Mouse (Mus musculus) limb, embryonic 10.5 days (tissue): ENCODE data around the gene Cyp17a1. TPM values are rescaled to one million over a fixed set of nuclear protein-coding genes. Genes with fewer than 3 reads are reported as not detected.

Experiments
- DNase-seq: peaks from one replicate; pipeline ENCODE4 v3.0.0-alpha.2; 2017; ENCODE audit warnings: low spot score
- H3K27ac ChIP-seq: fragments of 300-500 bp; sonication (generic); 2 replicates; pipeline ENCODE4 v1.5.1; 2016; ENCODE audit warnings: mild to moderate bottlenecking
- H3K27me3 ChIP-seq: fragments of 300-500 bp; sonication (generic); 2 replicates; pipeline ENCODE4 v1.6.1; 2016; ENCODE audit warnings: low read depth, mild to moderate bottlenecking; ENCODE audit not compliant: poor library complexity, severe bottlenecking
- H3K36me3 ChIP-seq: fragments of 300-500 bp; sonication (generic); 2 replicates; pipeline ENCODE4 v1.6.1; 2016; ENCODE audit warnings: mild to moderate bottlenecking, moderate library complexity
- H3K4me1 ChIP-seq: fragments of 300-500 bp; sonication (generic); 2 replicates; pipeline ENCODE4 v1.6.1; 2016
- H3K4me3 ChIP-seq: fragments of 300-500 bp; sonication (generic); 2 replicates; pipeline ENCODE4 v1.5.1; 2016; ENCODE audit warnings: mild to moderate bottlenecking, moderate library complexity
- H3K9me3 ChIP-seq: fragments of 300-500 bp; sonication (generic); replicated peaks from 2 replicates; pipeline ENCODE4 v1.6.1; 2016; ENCODE audit warnings: mild to moderate bottlenecking
- WGBS: fragments of 180-500 bp; shearing (Covaris S2); methylation state at CpG from one replicate; pipeline ENCODE4 v1.1.7; 2016; 5-methylcytosine and 5-hydroxymethylcytosine counted together
- polyA plus RNA-seq: library from polyadenylated mRNA; unstranded; fragments of >200 nt; fragmentation: Nextera tagmentation; extraction: Ambion mirVana; gene quantifications from 2 replicates; pipeline ENCODE4 v1.2.1, GENCODE M21; 2016

Gene Cyp17a1
- polyA plus RNA-seq, 1 experiment from 2014 or later = not detected

DNA sequence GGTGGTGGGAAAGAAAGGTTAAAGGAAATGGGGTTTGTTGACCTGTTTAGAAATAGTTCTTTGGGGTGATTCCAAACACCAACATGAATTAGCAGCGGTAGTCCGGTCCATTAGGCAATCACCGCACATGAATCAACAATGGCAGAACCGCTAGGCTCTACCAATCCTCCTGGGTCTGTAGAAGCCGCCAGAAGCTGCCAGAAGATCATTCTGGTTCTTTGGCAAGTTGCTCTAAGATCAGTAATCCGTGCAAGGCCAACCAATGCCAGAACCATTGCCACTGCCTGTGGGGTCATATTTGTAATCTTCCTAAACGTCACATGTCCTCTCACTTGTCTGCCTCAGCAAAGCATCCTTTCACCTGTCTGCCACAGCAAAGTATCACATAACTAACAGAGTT lies 24.0 kb upstream of the Cyp17a1 start:
- H3K4me3 ChIP-seq = no peak overlapping the region
- H3K4me1 ChIP-seq = peaks cover 7% of the 10 kb centered on the region; the same call in 1 of the 2 replicates
- H3K36me3 ChIP-seq = peaks cover 20% of the 10 kb centered on the region
- WGBS = 96% methylated on average over 7 of the region's 7 CpGs
- H3K9me3 ChIP-seq = no peaks in the 10 kb centered on the region
- H3K27me3 ChIP-seq = no peaks in the 10 kb centered on the region
- no peak for DNase-seq
- no peak overlapping the region for H3K27ac ChIP-seq

DNA sequence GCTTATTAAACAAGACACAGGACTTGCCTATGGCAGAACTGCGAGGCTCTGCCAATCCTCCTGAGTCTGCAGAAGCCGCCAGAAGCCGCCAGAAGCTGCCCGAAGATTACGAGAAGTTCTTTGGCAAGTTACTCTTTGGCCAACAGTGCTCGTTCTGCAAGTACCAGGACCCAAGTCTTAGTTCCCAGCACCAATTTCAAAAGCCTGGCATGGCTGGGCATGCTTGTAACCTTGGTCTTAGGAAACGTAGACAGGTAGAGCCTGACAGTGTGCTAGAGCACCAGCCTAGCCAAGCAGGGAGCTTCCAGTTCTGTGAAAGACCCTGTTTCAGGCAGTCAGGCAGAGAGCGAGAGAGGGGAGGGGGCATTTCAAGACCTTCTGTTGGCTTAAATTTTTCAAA lies 23.5 kb upstream of the Cyp17a1 start:
- Histone ChIP-seq H3K27me3 (no peaks in the 10 kb centered on the region), H3K27ac (no peak overlapping the region), H3K4me3 (no peak overlapping the region), H3K4me1 (peaks cover 7% of the 10 kb centered on the region; the same call in 1 of the 2 replicates), H3K36me3 (peaks cover 18% of the 10 kb centered on the region), H3K9me3 (no peaks in the 10 kb centered on the region)
- 92% methylated on average over 8 of the region's 8 CpGs for WGBS
- no peak for DNase-seq

DNA sequence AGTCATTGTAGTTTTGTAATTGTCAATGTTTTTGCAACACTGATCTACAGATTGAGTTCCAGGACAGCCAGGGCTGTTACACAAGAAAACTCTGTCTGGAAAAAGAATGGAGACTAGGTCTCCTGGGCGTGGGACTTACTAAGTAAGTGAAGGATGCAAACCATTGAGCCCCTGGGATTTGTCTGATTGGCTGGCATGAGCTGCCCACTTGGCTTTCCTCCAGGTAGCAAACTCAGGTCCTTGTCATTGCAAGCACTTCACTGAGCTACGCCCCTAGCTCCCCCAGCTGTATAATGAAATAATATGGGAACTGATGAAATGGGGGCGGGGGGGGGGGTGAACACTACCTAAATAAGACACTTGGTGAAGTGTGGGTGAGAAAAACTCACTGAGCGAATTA lies 20.2 kb upstream of the Cyp17a1 start:
- H3K4me3 ChIP-seq = no peak overlapping the region
- H3K9me3 ChIP-seq = no peaks in the 10 kb centered on the region
- H3K27ac ChIP-seq = no peak overlapping the region
- H3K36me3 ChIP-seq = peaks cover 11% of the 10 kb centered on the region; the same call in 1 of the 2 replicates
- peaks cover 16% of the 10 kb centered on the region; the same call in 1 of the 2 replicates for H3K4me1 ChIP-seq
- H3K27me3 ChIP-seq = no peaks in the 10 kb centered on the region
- 81% methylated on average over 4 of the region's 4 CpGs for WGBS
- no peak for DNase-seq

DNA sequence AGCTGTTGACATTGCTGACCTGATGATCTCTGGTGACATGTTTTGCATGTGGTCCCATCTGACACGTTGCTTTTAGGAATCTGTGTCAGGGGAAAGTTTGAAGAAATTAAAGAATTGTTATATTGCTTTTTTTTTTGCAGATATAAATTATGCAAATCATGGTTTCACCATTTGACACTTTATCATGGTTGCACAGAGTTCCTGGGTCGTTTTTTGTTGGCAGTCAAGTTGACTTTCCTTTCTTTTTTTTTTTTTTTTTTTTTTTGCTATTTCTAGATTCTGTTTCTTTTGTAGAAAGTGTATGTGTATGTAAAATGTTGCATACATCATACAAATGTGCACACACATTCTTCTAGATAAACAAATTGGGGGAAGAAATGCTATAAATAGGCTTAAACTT lies 18.1 kb upstream of the Cyp17a1 start:
- Histone ChIP-seq H3K27ac (no peak overlapping the region), H3K4me1 (peaks cover 11% of the 10 kb centered on the region; the same call in 1 of the 2 replicates), H3K27me3 (no peaks in the 10 kb centered on the region), H3K4me3 (no peak overlapping the region), H3K36me3 (peaks cover 11% of the 10 kb centered on the region; the same call in 1 of the 2 replicates), H3K9me3 (no peaks in the 10 kb centered on the region)
- DNase-seq = no peak
- WGBS = 79% methylated on average over 2 of the region's 2 CpGs

DNA sequence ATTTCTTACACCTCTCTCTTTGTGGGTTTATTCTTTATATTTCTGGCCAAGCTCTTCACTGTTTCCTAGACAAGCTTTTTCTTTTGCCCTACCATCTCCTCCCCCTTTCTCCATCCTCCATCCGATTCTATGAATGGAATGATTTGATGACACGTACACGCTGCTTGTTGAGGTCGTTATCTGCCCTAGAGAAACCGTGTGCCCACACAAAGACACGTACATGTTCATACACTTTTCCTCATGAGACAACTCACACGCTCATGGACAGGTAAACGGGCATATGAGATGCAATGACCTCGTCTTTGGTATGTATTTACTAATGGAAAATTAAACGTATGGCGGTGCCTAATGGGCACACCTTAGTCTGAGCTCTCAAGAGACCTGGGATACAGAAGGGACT lies 17.4 kb upstream of the Cyp17a1 start:
- DNase-seq = no peak
- WGBS = 81% methylated on average over 11 of the region's 11 CpGs

DNA sequence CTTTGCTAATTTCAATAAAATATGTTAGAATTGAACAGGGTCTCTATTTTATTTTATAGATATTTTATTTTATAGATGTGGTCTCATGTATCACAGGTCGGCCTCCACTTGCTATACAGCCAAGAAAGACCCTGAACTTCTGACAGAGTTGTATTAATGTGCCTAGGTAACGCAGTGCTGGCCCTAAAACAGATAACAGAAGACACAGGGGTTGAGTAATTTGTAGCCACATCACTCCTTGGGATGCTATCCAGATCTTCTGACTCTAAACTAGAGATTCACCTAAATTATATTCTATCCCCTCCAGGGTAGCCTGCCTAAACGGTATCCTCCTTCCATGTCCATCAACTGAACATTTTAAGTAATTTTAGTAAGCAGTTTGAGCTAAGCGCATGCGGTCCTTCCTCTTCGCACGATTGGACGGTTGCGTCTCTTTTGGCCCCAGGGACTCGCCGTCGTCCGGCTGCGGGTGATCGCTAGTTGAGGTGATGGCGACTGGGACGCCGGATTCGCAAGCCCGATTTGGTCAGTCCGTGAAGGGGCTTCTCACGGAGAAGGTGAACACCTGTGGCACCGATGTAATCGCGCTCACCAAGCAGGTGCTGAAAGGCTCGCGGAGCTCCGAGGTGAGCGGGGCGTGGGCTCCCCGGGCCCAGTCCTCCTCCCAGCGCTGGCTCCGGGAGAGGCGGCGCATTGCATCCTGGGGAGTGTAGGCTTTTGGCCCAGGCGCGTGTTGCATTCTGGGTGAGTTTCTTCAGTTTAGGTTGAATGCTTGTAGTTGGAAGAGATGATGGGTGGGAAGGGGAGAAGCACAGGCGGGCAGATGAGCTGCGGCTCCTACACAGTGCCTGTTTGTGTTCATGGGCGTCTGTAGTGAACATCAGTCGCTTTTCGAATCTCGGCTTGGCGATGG lies 16.7 kb upstream of the Cyp17a1 start, which contains the start of gene Borcs7:
TSS of gene Borcs7 (plus strand) at position 447 of the 913 bp plus-strand sequence.
- peak within 1 kb of the TSS; percentile 95 for H3K27ac ChIP-seq
- no peaks in the 10 kb centered on the region for H3K9me3 ChIP-seq
- peaks cover 11% of the 10 kb centered on the region; the same call in 1 of the 2 replicates for H3K4me1 ChIP-seq
- no peaks in the 10 kb centered on the region for H3K27me3 ChIP-seq
- H3K36me3 ChIP-seq = peaks cover 5% of the 10 kb centered on the region; the same call in 1 of the 2 replicates
- peak within 1 kb of the TSS; percentile 70 for H3K4me3 ChIP-seq
- 4% methylated on average over 44 of the region's 44 CpGs for WGBS
- DNase-seq = peak; percentile 90

More for the DNA sequence above, 17.4 kb upstream of the Cyp17a1 start:
- Histone ChIP-seq H3K4me3 (peak overlapping the region; percentile 70), H3K27me3 (no peaks in the 10 kb centered on the region), H3K36me3 (peaks cover 11% of the 10 kb centered on the region; the same call in 1 of the 2 replicates), H3K27ac (peak overlapping the region; percentile 95), H3K9me3 (no peaks in the 10 kb centered on the region), H3K4me1 (peaks cover 11% of the 10 kb centered on the region; the same call in 1 of the 2 replicates)

DNA sequence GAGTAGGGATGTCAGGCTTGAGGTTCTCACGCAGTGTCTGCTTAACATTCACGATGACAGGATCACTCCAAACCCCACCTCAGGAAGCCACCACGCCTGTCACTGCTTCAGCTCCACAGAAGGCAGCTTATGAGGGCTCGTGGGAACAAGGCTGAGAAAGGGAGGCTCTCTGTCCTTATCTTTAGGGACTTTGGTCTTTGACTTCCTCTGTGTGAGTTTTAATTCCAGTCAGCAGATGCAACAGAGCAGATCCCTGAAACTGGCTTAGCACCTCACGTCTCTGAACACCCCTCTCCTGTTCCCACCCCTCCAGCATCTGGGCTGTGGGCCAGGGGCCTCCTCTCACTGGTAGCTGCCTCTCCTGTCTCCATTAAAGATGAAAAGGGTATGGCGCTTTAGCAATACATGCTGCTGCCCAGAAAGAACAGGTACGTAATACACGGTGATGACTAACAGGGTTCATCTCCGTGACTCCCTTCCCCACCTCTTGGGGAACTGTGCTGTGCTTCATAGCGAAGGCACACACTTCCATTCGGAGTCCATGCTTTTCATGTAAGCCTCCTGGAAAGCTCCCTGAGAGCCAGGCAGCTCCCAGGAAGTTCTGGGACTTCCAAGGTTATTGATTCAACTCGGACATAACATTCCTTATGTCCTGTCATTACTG lies 6.9 kb upstream of the Cyp17a1 start:
- Histone ChIP-seq H3K27me3 (no peaks in the 10 kb centered on the region), H3K27ac (no peak overlapping the region), H3K4me3 (no peak overlapping the region), H3K4me1 (no peaks in the 10 kb centered on the region), H3K36me3 (no peaks in the 10 kb centered on the region), H3K9me3 (no peaks in the 10 kb centered on the region)
- DNase-seq = no peak
- 73% methylated on average over 12 of the region's 12 CpGs for WGBS

DNA sequence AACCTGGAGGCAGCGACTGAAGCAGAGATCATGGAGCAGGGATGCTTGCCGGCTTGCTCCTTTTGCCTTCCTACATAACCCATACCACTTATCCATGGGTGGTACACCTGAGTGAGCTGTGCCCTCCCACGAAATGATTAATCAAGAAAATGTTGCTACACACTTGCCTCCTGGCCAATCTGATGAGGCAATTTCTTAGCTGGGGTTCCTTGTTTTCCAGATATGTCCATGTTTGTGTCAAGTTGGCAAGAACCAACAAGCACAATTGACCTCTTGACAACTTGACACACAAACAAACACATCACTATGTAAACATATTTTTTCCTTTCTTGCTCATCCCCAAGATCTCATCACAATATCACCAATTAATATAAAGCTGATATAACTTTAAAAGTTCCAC lies 2.7 kb upstream of the Cyp17a1 start:
- Histone ChIP-seq H3K27me3 (peaks cover 12% of the 10 kb centered on the region), H3K4me3 (no peak overlapping the region)
- WGBS = 85% methylated on average over 3 of the region's 3 CpGs

DNA sequence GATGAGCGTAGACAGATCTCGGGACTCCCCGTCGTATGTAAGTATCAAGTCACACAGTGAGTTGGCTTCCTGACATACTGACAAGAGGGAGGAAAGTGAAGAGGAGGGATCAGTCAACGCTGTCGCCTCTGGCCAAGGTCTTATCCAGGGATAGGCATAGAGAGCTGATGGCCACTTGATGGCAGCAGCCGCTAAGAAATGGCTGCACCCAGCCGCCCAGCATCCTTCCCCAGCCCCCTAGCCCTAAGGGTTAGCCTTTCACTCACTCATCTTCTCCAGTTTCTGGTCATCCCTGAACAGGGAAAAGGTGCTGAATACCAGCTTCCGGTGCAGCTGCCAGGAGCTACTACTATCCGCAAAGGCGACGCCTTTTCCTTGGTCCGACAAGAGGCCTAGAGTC lies 2.3 kb downstream of the Cyp17a1 start:
- no peaks in the 10 kb centered on the region for H3K36me3 ChIP-seq
- H3K9me3 ChIP-seq = no peaks in the 10 kb centered on the region
- WGBS = 25% methylated on average over 13 of the region's 13 CpGs
- peak; percentile 80 for DNase-seq
- H3K4me3 ChIP-seq = no peak overlapping the region
- H3K27ac ChIP-seq = no peak overlapping the region
- peaks cover 12% of the 10 kb centered on the region for H3K27me3 ChIP-seq
- H3K4me1 ChIP-seq = 0 out of 2 replicates have a peak, but pooled peaks cover 3% of the 10 kb centered on the region

More for the DNA sequence above, 2.7 kb upstream of the Cyp17a1 start:
- no peak for DNase-seq
- Histone ChIP-seq H3K27ac (no peak overlapping the region), H3K9me3 (no peaks in the 10 kb centered on the region), H3K4me1 (0 out of 2 replicates have a peak, but pooled peaks cover 3% of the 10 kb centered on the region), H3K36me3 (no peaks in the 10 kb centered on the region)

DNA sequence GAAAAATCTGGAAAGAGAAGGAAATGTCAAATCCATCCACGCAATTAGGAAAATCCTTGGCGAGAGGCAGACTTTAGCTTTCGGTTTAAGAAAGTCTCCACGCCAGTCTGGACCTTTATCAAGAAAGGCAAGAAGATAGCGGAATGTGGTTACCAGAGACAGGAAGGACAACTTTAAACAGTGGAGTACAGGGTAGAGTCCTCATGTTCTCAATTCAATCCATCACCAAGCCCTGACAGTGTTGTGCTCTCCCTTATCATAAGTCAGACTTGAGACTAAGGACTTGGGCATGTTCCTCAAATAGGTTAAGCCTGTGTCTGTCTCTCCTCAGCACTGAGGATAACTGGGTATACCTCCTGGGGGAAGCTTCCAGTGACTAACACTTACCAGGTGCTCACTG lies 3.2 kb downstream of the Cyp17a1 start:
- no peak overlapping the region for H3K4me3 ChIP-seq
- H3K9me3 ChIP-seq = no peaks in the 10 kb centered on the region
- no peak overlapping the region for H3K27ac ChIP-seq
- peaks cover 6% of the 10 kb centered on the region; the same call in 1 of the 2 replicates for H3K4me1 ChIP-seq
- DNase-seq = no peak
- H3K36me3 ChIP-seq = no peaks in the 10 kb centered on the region
- WGBS = 92% methylated on average over 5 of the region's 5 CpGs
- peaks cover 12% of the 10 kb centered on the region for H3K27me3 ChIP-seq

DNA sequence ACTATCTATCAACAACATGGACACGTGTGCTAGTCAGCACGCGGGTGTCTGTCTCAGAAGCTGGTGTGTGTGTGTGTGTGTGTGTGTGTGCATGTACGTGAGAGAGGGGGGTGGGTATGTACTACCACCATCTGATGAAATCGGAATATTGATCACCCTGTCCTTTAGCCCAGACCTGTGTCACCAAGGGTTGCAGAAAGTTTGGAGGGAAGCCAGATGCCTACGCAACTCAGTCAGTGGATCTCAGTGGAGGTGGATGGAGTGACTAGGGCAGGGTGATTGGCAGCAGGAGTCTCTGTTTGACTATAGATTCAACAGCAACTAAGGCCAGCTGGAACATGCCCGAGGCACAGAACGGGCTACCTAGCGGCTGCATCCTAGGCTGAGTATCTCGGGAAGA lies 4.7 kb downstream of the Cyp17a1 start:
- Histone ChIP-seq H3K4me1 (peaks cover 6% of the 10 kb centered on the region; the same call in 1 of the 2 replicates), H3K36me3 (no peaks in the 10 kb centered on the region), H3K27me3 (peaks cover 12% of the 10 kb centered on the region), H3K27ac (no peak overlapping the region), H3K9me3 (no peaks in the 10 kb centered on the region), H3K4me3 (no peak overlapping the region)
- no peak for DNase-seq
- 89% methylated on average over 10 of the region's 10 CpGs for WGBS

DNA sequence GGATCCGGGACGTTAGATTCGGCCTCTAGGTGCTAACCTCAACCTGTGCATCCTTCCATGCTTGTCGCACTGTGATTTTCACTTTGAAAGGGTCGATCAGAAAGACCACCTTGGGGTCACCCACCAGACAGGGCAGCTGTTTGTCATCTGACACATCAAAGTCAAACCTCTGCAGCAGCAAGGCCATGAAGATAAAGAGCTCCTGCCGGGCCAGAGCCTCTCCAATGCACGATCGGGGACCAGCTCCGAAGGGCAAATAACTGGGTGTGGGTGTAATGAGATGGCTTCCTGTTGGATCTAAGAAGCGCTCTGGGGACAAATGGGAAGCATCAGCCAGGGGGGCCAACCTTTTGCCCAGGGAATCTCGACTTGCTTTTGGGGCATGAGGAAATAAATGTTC lies 5.7 kb downstream of the Cyp17a1 start:
- no peak overlapping the region for H3K27ac ChIP-seq
- 45% methylated on average over 11 of the region's 11 CpGs for WGBS
- H3K9me3 ChIP-seq = no peaks in the 10 kb centered on the region
- H3K4me1 ChIP-seq = peaks cover 6% of the 10 kb centered on the region; the same call in 1 of the 2 replicates
- peaks cover 12% of the 10 kb centered on the region for H3K27me3 ChIP-seq
- H3K4me3 ChIP-seq = no peak overlapping the region
- H3K36me3 ChIP-seq = no peaks in the 10 kb centered on the region
- no peak for DNase-seq

DNA sequence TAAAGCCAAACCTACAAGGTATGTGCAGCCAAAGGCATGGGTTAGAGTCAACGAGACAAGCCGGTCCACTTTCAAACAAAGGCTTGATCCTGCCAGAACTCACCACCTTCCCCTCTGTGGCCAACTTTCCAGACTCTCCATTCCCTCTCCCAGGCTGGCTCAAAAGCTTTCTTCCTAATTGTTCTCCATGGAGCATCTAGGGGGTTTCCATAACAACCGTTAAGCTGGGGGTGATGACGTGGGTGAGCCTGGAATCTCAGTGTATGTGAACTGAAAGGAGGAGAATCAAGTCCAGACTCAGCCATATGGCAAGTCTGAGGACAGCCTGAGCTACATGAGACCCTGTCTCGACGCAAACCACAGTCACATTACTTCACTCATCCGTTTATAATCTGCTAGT lies 7.5 kb downstream of the Cyp17a1 start:
- Histone ChIP-seq H3K36me3 (no peaks in the 10 kb centered on the region), H3K4me1 (peaks cover 8% of the 10 kb centered on the region; the same call in 1 of the 2 replicates), H3K4me3 (no peak overlapping the region), H3K9me3 (no peaks in the 10 kb centered on the region), H3K27ac (no peak overlapping the region), H3K27me3 (no peaks in the 10 kb centered on the region)
- no peak for DNase-seq
- 74% methylated on average over 7 of the region's 7 CpGs for WGBS
